Mouse (Mus musculus) embryonic facial prominence, embryonic 14.5 days (tissue): ENCODE data around the gene Gm20388. TPM values are rescaled to one million over a fixed set of nuclear protein-coding genes. Genes with fewer than 3 reads are reported as not detected.

Source experiments
- ATAC-seq: fragments of 200-750 bp; cut with Nextera tagmentation; 2 replicates; pipeline ENCODE4 v1.8.0; 2017; ENCODE audit warnings: low read depth, moderate number of reproducible peaks, moderate TSS enrichment
- DNase-seq: peaks from one replicate; pipeline ENCODE4 v3.0.0-alpha.2; 2015; ENCODE audit warnings: low spot score
- H3K27ac ChIP-seq: fragments of 300-500 bp; sonication (generic); replicated peaks from 2 replicates; pipeline ENCODE4 v1.5.1; 2014; ENCODE audit warnings: low read depth, mild to moderate bottlenecking, low read length, moderate library complexity
- H3K27me3 ChIP-seq: fragments of 300-500 bp; sonication (generic); replicated peaks from 2 replicates; pipeline ENCODE4 v1.6.1; 2014; ENCODE audit warnings: low read length; ENCODE audit not compliant: control insufficient read depth, insufficient read depth
- H3K36me3 ChIP-seq: fragments of 300-500 bp; sonication (generic); 2 replicates; pipeline ENCODE4 v1.6.1; 2014; ENCODE audit warnings: low read length, mixed read lengths; ENCODE audit not compliant: control insufficient read depth, insufficient read depth
- H3K4me1 ChIP-seq: fragments of 300-500 bp; sonication (generic); 2 replicates; pipeline ENCODE4 v1.6.1; 2014; ENCODE audit warnings: antibody characterized with exemption, low read length; ENCODE audit not compliant: control insufficient read depth, insufficient read depth
- H3K4me2 ChIP-seq: fragments of 300-500 bp; sonication (generic); 2 replicates; pipeline ENCODE4 v1.6.1; 2014; ENCODE audit warnings: low read depth, mild to moderate bottlenecking, low read length, moderate library complexity, mixed read lengths
- H3K4me3 ChIP-seq: fragments of 300-500 bp; sonication (generic); 2 replicates; pipeline ENCODE4 v1.5.1; 2014; ENCODE audit warnings: low read depth, mild to moderate bottlenecking, low read length
- H3K9ac ChIP-seq: fragments of 300-500 bp; sonication (generic); 2 replicates; pipeline ENCODE4 v1.6.1; 2014; ENCODE audit warnings: low read depth, mild to moderate bottlenecking, low read length, moderate library complexity, mixed read lengths
- H3K9me3 ChIP-seq: fragments of 300-500 bp; sonication (generic); 2 replicates; pipeline ENCODE4 v1.6.1; 2016; ENCODE audit warnings: low read length; ENCODE audit not compliant: control insufficient read depth
- WGBS: fragments of 180-500 bp; shearing (Covaris S2); extraction: QIAGEN DNeasy Blood & Tissue Kit; methylation state at CpG from one replicate; pipeline ENCODE4 v1.1.7; 2014; 5-methylcytosine and 5-hydroxymethylcytosine counted together
- polyA plus RNA-seq: library from polyadenylated mRNA; unstranded; fragments of >200 nt; fragmentation: Nextera tagmentation; extraction: Ambion mirVana; gene quantifications from 2 replicates; pipeline ENCODE4 v1.2.1, GENCODE M21; 2014

Gene Gm20388
- polyA plus RNA-seq, 1 experiment from 2014 or later, result not detected

GRCm38 (mm10) chr8:120830661-120831060 lies 920.0 kb downstream of the Gm20388 start:
- WGBS, result 74% methylated on average over 12 of the region's 12 CpGs
- Histone ChIP-seq H3K27me3 (peaks cover 9% of the 10 kb centered on the region), H3K9ac (no peak overlapping the region), H3K9me3 (no peaks in the 10 kb centered on the region), H3K4me1 (no peaks in the 10 kb centered on the region), H3K4me3 (no peak overlapping the region), H3K4me2 (no peak overlapping the region), H3K36me3 (no peaks in the 10 kb centered on the region), H3K27ac (no peak overlapping the region)
- ATAC-seq (no peak), DNase-seq (no peak)

GRCm38 (mm10) chr8:120832022-120832421 lies 921.4 kb downstream of the Gm20388 start:
- no peak overlapping the region for H3K9ac ChIP-seq
- H3K4me2 ChIP-seq, result no peak overlapping the region
- 20% methylated on average over 9 of the region's 14 CpGs for WGBS
- H3K9me3 ChIP-seq, result no peaks in the 10 kb centered on the region
- no peaks in the 10 kb centered on the region for H3K36me3 ChIP-seq
- H3K27ac ChIP-seq, result no peak overlapping the region
- H3K4me1 ChIP-seq, result no peaks in the 10 kb centered on the region
- H3K27me3 ChIP-seq, result peaks cover 13% of the 10 kb centered on the region
- DNase-seq (no peak), ATAC-seq (0 out of 2 replicates have a peak, but pooled peaks have one; percentile 6)
- no peak overlapping the region for H3K4me3 ChIP-seq

GRCm38 (mm10) chr8:120833196-120833595 lies 922.6 kb downstream of the Gm20388 start:
- Histone ChIP-seq H3K27ac (no peak overlapping the region), H3K27me3 (peaks cover 10% of the 10 kb centered on the region), H3K4me2 (no peak overlapping the region), H3K9me3 (no peaks in the 10 kb centered on the region), H3K4me3 (no peak overlapping the region), H3K9ac (no peak overlapping the region), H3K4me1 (no peaks in the 10 kb centered on the region), H3K36me3 (no peaks in the 10 kb centered on the region)
- WGBS, result 19% methylated on average over 4 of the region's 4 CpGs
- DNase-seq (no peak), ATAC-seq (no peak)

GRCm38 (mm10) chr8:120839031-120839430 lies 928.4 kb downstream of the Gm20388 start:
- Histone ChIP-seq H3K4me1 (peaks cover 9% of the 10 kb centered on the region), H3K36me3 (no peaks in the 10 kb centered on the region), H3K4me2 (0 out of 2 replicates have a peak overlapping the region, but pooled peaks have one; percentile 7), H3K9ac (no peak overlapping the region), H3K27me3 (peaks cover 14% of the 10 kb centered on the region), H3K27ac (no peak overlapping the region), H3K4me3 (no peak overlapping the region), H3K9me3 (no peaks in the 10 kb centered on the region)
- DNase-seq (peak; percentile 19), ATAC-seq (peak; percentile 18; the same call in 1 of the 2 replicates)
- 44% methylated on average over 14 of the region's 14 CpGs for WGBS

- H3K27me3 ChIP-seq, result peaks cover 10% of the 10 kb centered on the region; the same call in 1 of the 2 replicates
- H3K9me3 ChIP-seq, result no peaks in the 10 kb centered on the region
- H3K36me3 ChIP-seq, result no peaks in the 10 kb centered on the region
- H3K4me2 ChIP-seq, result no peak overlapping the region
- H3K9ac ChIP-seq, result no peak overlapping the region
- 65% methylated on average over 7 of the region's 7 CpGs for WGBS
- no peak for DNase-seq
- peaks cover 16% of the 10 kb centered on the region for H3K4me1 ChIP-seq
- no peak overlapping the region for H3K4me3 ChIP-seq
- no peak for ATAC-seq
- no peak overlapping the region for H3K27ac ChIP-seq
These were observed 932.4 kb downstream of the Gm20388 start for GRCm38 (mm10) chr8:120843084-120843483.

- ATAC-seq (no peak), DNase-seq (no peak)
- Histone ChIP-seq H3K4me3 (no peak overlapping the region), H3K27me3 (peaks cover 10% of the 10 kb centered on the region; the same call in 1 of the 2 replicates), H3K9me3 (no peaks in the 10 kb centered on the region), H3K27ac (no peak overlapping the region), H3K4me1 (peaks cover 8% of the 10 kb centered on the region; the same call in 1 of the 2 replicates), H3K9ac (no peak overlapping the region), H3K4me2 (no peak overlapping the region), H3K36me3 (no peaks in the 10 kb centered on the region)
- 41% methylated on average over 5 of the region's 5 CpGs for WGBS
These were observed 935.4 kb downstream of the Gm20388 start for GRCm38 (mm10) chr8:120846018-120846417.

- ATAC-seq (peak; percentile 47; the same call in 1 of the 2 replicates), DNase-seq (peak; percentile 77)
- Histone ChIP-seq H3K4me3 (no peak overlapping the region), H3K9ac (no peak overlapping the region), H3K4me2 (no peak overlapping the region), H3K4me1 (peaks cover 8% of the 10 kb centered on the region; the same call in 1 of the 2 replicates), H3K36me3 (no peaks in the 10 kb centered on the region), H3K9me3 (no peaks in the 10 kb centered on the region), H3K27me3 (peaks cover 10% of the 10 kb centered on the region; the same call in 1 of the 2 replicates), H3K27ac (no peak overlapping the region)
- WGBS, result 9% methylated on average over 4 of the region's 4 CpGs
These were observed 936.6 kb downstream of the Gm20388 start for GRCm38 (mm10) chr8:120847279-120847678.

GRCm38 (mm10) chr8:120847735-120848134 lies 937.1 kb downstream of the Gm20388 start:
- WGBS, result 4% methylated on average over 13 of the region's 14 CpGs
- H3K4me2 ChIP-seq, result peak overlapping the region; percentile 15; the same call in 1 of the 2 replicates

GRCm38 (mm10) chr8:120848434-120848833 lies 937.8 kb downstream of the Gm20388 start:
- Histone ChIP-seq H3K27me3 (peaks cover 10% of the 10 kb centered on the region; the same call in 1 of the 2 replicates), H3K9ac (no peak overlapping the region), H3K4me2 (no peak overlapping the region), H3K27ac (no peak overlapping the region), H3K36me3 (no peaks in the 10 kb centered on the region), H3K4me1 (peaks cover 8% of the 10 kb centered on the region; the same call in 1 of the 2 replicates), H3K9me3 (no peaks in the 10 kb centered on the region), H3K4me3 (no peak overlapping the region)
- DNase-seq, result no peak
- ATAC-seq, result no peak
- whole genome bisulfite sequencing, result 43% methylated on average over 4 of the region's 4 CpGs

More at GRCm38 (mm10) chr8:120847735-120848134, 937.1 kb downstream of the Gm20388 start:
- Histone ChIP-seq H3K9ac (no peak overlapping the region), H3K27ac (no peak overlapping the region), H3K36me3 (no peaks in the 10 kb centered on the region), H3K27me3 (peaks cover 10% of the 10 kb centered on the region; the same call in 1 of the 2 replicates), H3K9me3 (no peaks in the 10 kb centered on the region), H3K4me1 (peaks cover 8% of the 10 kb centered on the region; the same call in 1 of the 2 replicates), H3K4me3 (no peak overlapping the region)
- DNase-seq (no peak), ATAC-seq (peak; percentile 18; the same call in 1 of the 2 replicates)
